Mouse (Mus musculus): ENCODE results near the gene Atp6v1a. TPM values are rescaled to one million over a fixed set of nuclear protein-coding genes. Genes with fewer than 3 reads are reported as not detected.
A peak's percentile ranks its signal among the peaks of the same experiment; 100 is the strongest.

The Atp6v1a gene
- total RNA-seq, 2 experiments from 2014 or later, result 49.8 to 52.8 TPM

DNA sequence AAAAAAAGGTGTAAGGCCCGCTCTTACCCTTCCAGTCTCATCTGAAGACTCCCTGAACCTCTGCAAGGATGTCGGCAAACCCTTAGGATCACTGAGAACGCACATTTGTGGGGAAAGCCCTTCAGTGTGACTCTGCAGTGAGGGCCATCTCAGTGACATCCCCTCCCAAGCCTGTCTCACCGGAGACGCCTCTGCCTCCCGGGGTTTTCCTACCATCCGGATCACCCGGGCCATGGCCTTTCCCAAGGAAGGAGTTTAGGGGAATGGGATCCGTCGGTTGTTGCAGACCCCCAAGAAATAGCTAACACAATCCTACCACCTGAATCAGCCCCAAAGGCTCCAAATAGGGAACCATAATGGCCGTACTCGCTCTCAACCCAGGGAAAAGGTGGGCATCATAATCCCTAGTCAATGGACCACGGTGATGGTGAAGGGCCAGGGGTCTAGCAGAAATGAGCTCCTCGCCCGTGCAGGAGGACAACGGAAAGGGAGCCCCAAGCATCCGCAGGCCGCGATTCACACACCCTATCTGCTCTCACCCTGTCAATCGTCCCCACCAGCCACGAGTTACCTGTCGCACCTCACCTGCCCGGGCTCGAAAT is 1.0 kb downstream of the Atp6v1a start:
- DNase-seq, result no peak

DNA sequence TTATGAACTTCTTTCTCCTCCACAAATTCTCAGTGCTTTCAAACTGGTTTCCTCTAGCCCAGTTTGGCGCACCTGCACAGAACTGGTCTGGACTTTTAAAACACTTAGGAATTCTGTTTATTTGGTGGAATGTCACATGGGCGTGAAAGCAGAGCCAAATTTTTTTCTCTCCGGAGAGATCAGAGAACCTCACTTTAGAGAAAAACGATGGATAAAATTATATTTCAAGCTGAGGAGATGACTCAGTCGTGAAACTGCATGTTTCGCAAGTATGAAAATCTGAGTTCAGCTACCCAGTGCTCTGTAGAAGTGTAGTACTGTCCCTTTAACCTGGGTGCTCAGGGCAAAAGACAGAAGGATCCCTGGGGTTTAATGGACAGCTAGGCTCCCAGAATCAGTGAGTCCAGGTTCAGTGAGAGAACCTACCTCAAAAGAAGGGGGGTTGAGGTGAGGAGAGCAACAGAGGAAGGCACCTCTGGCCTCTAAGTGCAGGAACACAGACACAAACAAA is 2.9 kb downstream of the Atp6v1a start:
- DNase-seq, result no peak

DNA sequence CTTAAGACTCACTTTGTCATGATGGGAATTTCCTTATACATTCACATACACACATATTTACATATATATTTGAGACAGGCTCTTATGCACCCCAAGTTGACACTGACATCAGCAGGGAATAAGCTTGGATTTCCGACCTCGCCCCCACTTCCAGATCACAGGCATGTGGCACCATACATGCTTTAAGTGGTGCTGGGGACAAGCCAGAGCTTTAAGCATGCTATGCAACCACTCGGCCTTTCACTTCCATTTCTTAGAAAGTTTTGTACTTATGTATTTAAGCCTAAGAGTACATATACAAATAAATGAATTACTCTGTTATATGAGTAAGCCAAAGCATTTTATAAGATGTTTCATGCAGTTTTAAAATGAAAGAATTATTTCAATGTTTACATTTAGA is 6.3 kb downstream of the Atp6v1a start:
- no peak for DNase-seq

DNA sequence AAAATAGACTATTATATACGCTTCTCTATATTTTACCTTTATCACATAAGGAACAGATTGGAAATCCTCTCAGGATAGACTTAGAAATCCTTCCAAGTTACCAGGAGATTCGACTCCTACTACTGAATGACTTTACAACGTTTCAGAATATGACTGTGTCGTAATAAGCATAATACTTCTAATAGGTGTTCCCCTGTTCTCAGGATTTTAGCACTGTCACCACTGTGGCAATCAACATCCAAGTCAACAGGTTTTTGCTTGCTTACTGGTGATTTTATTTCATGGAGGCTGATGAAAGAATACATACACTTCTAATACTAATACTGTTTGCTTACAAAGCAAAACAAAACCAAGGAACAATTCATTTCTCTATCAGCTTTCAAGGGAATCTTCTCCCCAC is 7.2 kb downstream of the Atp6v1a start:
- DNase-seq, result no peak

DNA sequence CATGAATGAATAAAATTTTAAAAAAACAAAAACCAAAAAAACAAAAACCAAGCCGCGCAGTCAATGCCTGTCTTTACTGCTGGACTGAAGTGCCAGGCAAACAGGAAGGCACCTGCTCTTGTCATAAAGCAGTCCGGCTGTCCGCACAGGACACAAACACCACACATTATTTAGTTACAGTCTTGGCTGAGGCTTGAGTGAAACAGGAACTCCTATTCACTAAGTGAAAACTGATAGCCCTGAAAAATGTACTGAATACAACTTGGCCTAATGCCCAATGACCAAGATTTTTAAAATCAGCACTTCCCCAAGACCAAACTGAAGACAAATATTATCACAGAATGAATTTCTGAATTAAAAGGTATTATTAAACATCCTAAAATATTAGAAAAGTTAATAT is 13.1 kb downstream of the Atp6v1a start:
- DNase-seq, result no peak

DNA sequence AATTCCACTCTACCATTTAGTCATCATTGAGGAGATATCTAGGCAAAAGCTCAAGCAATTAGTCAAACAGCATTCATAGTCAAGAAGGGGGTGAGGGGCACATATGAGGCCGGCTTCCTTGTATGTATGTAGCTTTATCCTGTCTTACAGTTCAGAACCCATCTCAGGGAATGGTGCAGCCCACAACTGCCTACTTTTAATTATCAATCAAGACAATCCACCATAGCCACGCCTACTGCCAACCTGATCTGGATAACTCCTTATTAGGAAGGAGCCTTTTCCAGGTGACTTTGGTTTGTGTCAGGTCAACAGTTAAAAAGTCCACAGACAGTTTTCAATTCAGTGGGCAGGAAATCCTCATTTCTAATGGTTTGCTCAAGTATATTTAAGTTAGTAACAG is 14.1 kb downstream of the Atp6v1a start:
- DNase-seq, result no peak

DNA sequence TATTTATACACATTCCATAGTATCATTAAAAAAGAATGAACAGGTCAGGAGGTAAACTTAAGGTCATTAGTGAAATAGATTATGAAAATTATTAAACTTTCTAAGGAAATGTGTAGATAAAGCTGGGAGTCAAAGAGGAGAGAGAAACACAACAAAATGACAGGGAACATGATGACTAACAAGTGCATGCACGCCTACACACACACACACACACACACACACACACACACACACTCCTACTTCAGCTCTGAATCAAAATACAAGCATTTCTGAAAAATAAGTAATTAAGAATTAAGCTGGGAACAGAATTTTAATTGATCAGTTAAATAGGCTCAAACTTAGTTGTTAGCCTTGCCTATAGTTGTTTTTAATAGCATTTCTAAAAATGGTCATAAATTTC is 14.8 kb downstream of the Atp6v1a start:
- DNase-seq, result no peak

DNA sequence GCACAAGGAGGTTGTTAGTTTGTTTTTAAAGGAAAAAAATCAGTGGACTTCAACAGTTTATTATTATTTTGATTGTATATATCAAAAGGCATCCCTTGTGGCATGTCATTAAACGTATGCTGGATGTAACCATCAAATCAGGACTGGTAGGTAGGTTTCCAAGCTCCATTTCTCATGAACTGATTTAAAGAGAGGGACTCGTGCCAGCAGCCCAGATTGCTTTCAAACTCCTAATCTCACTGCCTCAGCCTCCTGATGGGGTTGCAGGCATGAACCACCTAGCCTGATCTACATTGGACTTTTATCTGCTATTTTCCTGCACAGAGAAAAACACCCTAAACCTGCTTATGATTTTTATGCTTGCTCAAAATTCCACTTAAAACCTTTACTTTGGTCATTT is 15.7 kb downstream of the Atp6v1a start:
- DNase-seq, result no peak

DNA sequence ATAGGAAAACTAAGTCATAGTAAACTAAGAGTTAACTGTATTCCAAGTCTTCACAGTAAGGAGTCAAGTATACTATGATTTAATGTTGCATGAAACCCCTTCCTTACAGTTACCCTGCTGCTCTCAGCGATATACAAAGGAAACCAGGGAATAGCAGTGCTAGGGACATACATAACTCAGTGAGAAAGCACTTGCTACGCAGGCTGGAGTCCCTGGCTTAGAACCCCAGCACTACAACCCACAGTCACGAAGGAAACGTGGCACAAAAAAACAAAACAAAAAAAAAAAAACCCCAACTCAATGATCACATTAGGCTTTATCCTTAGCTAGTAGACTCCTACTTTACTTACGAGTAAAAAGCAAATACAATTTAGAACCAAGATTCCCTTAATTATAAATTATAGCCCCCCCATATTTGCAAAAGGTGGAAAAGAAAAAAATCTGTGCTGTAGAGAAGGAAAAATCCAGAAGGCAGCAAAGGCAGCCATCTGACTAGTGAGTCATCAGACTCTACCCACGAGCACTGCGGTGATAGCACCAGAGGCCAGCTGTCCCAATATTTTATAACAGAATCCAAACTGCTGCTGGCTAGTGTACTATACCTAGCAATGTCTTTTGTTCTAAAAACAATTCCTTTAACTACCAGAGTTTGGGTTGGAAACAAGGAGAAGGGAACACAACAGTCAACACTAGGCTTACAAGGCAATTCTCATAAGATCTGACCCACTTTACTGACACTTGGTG is 16.4 kb downstream of the Atp6v1a start:
- DNase-seq, result no peak

DNA sequence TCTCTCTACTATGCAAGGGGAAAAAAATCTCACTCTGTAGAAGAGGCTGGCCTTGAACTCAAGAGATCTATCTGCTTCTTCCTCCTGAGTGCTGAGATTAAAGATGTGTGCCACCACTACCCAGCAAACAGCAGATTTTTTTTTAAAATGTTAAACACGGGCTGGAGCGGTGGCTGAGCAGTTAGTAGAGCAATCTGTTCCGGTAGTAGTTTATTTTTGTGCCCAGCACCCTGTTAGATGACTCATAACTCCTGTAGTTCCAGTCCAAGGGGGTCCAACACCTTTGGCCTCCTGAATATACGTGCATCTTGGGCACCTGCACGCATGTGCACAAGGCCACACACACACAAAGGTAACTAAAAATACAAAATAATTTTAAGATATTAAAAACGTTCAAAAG is 16.9 kb downstream of the Atp6v1a start:
- no peak for DNase-seq

DNA sequence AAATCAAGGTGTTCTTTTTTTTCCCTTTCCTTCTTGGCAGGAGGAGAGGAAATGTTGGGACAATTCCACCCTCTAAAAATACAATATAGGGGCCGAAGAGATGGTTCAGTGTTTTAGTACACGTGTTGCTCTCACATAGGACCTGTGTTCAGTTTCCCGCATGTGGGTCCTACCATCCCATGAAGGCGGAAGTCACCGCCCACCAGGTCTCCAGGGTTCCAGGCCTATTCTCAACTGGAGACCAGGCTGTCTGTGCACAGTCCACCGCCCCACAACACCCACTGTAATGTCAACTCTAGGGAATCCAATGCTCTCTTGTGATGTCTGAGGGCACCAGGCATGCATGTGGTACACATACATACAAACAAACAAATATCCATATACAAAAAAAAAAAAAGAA is 17.4 kb downstream of the Atp6v1a start:
- no peak for DNase-seq

DNA sequence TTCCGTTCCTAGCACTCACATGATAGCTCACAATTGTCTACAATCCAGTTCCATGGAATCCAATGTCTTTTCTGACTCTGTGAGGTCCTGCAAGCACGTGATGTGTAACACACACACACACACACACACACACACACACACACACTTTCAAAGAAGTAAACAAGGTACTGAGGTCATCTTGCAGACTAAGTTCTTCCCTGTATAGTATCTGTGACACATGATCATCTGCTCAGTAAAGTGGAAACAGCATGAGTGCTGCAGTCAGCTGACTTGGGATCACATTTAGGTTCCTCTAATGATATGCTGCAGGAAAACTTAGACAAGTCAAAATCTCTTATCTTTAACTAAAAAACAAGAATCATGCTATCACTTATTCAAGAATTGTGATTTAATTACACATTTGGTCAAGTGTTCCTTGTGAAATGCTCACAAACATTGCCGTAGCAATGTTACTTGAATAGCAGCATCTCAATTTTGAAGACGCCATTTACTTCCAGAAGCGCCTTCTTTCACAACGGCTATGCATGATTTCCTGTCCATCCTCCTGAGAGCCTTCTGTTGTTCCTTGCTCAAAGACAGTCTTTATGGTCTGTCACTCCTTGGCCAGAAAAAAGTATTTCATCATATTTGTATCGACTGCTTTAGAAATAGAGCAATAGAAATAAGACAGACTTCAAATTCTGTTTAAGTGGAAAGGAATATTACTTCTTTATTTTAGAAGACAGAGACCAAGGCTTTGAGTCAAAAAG is 19.6 kb downstream of the Atp6v1a start:
- DNase-seq, result no peak

DNA sequence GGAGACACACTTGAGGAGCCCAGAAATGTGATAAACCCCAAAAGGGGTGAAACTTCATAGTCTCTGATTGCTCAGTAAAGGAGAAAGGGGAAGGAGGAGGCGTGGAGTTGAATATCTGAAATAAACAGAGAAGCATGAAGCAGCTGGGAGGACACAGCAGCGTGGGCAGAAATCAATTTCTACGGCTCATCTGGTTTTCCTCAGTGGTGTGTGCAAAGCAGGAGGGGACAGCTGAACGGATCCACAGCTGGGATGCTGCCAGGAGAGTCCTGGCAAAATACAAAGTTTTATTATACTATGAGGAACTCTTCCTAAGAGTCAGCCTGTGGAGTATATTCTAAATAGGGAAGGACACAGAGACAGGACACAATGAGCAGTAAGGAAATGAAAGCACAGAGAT is 30.5 kb downstream of the Atp6v1a start:
- peak; percentile 51 for DNase-seq

DNA sequence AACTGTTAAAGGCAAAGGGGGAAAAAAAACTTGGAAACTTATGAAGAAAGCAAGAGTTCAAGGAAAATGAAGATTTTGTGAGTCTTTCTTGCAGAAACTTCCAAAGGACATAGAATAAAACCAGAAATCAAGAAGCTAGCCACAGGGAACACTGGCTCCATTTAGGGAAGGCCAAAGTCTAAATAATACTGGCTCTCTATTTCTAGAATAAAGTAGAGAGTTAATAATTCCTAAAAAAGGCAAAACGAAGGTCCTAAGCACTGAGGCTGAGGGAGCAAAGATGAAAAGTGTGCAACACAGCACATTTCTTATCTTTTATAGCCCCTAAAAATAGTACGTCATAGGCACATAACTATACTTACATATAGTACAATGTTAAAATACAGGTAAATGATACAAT is 34.3 kb downstream of the Atp6v1a start:
- DNase-seq, result no peak

DNA sequence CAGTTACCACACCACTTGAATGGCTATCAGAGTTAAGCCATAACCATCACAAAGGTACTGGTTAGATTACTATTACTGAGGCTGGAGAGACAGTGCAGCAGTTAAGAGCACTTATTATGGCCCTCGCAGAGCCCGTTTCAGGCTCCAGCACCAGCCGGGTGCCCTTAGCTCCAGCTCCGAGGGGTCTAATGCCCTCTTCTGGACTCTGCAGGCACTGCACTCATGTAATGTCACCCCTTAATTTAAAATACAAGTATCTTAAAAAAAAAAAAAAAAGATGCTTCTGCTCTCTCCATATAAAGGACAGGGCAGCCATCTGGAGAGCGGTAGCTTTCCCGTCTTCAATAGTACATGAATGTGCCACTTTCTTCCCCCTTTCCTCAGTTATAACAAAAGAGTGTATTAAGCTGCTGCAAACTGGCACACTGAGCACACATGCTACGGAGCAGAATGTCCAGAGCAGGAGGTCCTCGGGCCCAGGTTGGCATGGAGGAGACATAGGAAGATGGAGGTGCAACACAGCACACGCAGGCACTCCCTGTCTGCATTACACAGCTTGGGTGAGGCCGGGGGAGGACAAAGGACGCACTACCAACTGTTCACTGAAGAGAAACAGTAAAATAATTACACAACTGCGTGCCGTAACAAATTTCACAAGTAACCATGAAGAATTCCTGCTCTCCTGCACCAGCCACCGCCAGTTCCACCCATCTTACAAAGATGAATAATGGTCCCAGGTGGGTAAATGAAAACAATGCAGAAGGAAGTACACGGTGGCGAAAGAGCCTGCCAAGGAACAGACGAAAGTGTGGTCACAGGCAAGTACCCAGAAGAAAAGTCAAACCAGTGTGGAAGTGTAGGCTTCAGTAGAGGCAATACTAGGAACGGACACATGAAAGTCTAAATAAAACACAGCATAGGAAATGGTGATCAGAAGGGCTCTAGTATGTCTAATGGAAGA is 35.4 kb downstream of the Atp6v1a start:
- DNase-seq, result no peak

DNA sequence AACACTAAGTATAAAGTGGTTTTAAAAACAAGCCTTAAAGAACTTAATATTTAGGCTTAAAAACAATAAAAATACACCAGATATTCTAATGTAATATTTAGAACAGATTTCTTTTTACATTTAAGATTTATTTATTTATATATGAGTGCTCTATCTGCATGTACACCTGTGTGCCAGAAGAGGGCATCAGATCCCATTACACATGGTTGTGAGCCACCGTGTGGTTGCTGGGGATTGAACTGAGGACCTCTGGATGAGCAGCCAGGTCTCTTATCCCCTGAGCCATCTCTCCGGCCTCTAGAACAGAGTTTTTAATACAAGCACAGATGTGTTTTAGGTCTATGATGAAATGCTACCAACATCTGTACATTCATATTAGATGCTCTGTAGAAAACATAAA is 36.6 kb downstream of the Atp6v1a start:
- DNase-seq, result no peak

DNA sequence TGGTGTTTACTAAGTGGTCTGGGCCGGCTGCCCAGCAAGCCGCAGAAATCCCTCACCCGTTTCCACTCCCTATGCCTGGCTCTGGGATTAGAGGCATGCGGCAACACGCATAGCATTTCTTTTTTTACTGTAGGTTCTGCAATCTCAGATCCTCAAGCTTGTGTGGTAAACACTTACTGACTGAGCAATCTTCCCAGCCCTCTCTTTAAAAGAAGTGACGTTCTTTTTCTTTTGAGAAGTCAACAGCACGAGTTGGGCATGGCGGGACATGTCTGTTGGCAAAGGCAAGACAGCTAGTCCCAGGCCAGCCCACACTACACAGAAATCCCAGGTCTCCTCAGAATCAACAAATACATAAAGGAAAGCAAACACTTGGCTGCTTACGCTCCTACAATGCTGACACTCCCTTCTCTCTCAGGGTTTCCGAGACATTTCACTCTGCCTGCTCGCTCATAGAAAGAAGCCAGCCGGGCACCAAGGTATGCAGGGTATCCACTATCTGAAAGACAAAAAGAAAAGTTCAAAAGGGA is 38.3 kb downstream of the Atp6v1a start:
- no peak for DNase-seq

DNA sequence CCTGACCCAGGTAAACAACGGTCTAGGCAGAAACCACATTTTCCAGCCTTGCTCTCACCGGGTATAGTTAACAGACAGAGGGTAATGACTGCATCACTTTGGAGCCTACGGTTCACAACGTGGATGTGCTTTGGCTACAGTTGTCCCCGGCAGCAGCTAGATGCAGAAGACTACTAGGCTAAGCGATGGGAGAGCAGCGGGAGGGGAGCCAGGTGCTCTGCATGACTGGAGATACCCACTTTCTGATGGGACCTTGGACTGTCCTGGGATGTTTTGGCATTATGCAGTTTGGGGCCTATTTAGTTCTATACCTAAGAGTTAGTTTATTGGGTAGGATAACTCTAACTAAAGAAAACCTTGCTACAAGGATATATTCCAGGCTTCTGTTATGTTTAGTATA is 40.1 kb downstream of the Atp6v1a start:
- no peak for DNase-seq

DNA sequence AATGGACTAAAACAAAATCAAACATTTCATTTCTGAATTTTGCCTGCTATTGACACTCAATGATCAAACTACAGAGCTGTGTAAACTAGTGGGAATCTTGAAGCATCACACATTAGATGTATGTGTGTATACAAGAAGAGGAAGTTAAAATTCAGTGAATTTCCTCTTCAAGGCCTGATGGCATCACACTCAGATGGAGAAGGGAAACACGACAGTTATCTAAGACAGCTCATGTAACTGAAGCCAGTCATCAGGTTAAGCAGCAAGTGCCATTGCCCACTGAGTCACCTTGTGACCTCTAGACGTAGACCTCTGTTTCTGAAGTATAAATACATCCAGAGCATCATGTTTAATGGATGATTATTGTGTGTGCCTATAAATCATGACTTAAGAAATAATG is 51.9 kb downstream of the Atp6v1a start:
- DNase-seq, result no peak

DNA sequence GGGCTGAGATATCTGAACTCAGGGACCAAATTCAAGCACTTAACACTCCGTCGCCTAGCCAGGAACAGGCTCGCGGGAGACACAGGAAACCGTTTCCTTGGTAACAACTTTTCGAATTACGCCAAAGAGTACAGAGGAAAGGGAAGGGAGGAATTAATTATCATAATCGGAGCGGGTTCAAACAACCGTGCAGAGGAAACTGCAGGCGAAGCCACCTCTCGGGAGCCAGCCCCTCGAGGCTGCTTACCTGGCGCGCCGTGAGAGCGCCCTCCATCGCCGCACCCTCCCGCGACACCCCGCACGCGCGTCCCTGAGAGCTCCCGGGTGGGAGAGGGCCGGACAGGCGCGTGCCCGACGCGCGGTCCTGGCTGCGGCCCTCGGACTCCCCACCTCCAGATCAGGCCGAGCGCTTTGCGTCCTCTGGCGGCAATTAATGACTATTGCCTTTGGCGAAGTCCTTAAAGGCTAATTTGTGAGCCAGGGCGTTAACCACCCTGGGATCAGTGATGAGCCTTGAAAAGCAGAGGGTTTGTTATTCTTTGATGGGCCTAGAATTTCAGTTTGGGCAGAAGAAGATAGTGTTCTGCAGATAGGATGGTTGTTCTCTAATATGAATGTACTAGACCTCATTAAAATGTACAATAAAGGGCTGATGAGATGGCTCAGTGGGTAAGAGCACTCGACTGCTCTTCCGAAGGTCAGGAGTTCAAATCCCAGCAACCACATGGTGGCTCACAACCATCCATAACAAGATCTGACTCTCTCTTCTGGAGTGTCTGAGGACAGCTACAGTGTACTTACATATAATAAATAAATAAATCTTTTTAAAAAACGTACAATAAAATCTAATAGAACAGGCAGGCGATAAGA is 76.2 kb downstream of the Atp6v1a start, which contains the start of gene Gramd1c:
TSS of gene Gramd1c (minus strand) at position 321 of the 870 bp plus-strand sequence.
- peak; percentile 78 for DNase-seq

DNA sequence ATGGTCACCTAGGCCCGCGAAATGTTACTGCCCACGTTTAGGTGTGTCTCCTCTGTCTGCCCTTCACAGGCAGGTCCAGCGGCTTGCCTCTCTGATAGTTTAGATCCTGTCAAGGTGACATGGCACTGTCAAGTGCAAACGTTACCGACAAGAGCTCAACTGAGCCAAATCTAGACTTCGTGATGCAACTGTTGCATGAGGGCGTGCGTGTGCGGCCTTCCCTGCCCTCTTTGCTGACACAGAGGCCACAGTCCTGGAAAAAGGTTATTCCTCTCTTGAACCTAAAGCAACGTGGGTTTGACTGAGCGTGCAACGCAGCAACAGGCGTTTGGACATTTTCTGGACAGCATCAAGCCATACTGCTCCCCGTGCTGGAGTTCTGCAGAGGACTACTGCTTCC is 78.2 kb downstream of the Atp6v1a start:
- no peak for DNase-seq
